In the genomic region with DNA sequence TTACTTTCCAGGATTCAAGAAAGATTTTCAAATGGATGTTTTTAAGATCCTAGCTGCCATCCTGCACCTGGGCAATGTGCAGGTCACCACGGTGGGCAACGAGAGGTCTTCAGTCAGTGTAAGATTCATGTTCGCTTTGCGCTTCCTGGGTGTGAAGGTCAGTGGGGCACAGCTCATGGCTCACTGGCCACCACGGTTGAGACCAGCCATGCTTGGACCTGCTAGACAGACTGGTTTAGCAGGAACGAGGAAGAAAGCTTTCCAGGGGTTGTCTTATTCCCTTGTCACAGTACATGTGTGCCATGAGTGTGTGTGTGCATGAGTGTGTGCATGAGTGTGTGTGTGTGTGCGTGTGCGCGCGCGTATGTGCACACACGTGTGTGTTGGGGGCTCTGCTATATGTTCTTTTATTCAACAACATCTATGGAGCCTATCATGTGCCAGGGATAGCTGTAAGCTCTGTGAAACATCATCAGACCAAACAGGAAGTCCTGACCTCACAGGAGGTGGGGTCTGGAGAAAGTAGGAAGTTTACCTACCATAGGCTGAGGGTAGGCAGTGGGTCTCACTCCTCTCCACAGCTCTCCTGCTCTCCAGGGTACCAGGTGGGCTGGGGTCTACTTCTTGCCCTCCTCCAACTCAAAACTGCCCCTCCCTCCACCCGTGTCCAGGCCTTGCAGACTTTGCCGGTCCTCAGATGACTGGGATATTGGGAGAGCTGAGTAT, we compare ENCODE assay signal across 12 mouse cellular contexts. TPM values are rescaled to one million over a fixed set of nuclear protein-coding genes. Genes with fewer than 3 reads are reported as not detected.
DNase-seq lines count a peak whose midpoint lies in the region; ATAC-seq and TF ChIP-seq lines count a peak whose summit lies in the region.
"Had no signal": no experiment of that assay in that cellular context is flagged by ENCODE, and none has a peak within 500 bp of the region (broad histone marks: within the 10 kb centered on the region; RNA-seq: fewer than 3 reads in every experiment).

No protein-coding gene starts in this region.

- H3K36me3 ChIP-seq in hindbrain, embryonic 13.5 days: no peaks in the 10 kb centered on the region
- H3K36me3 ChIP-seq in hindbrain, embryonic 14.5 days (replicated peaks; ENCODE audit: control insufficient read depth, insufficient read depth): no peaks in the 10 kb centered on the region
- no peaks in the 10 kb centered on the region for H3K36me3 ChIP-seq in MEL (ENCODE audit: control insufficient read depth in 1 of 2, insufficient read depth in 2 of 2, low read length in 2 of 2)
- H3K36me3 ChIP-seq in kidney, embryonic 16.5 days (ENCODE audit: insufficient read depth, low read length): no peaks in the 10 kb centered on the region
- H3K36me3 ChIP-seq: embryonic facial prominence, embryonic 12.5 days; heart, embryonic 13.5 days; neural tube, embryonic 15.5 days had no signal

- H3K4me2 ChIP-seq in hindbrain, embryonic 13.5 days: no peak overlapping the region
- H3K4me2 ChIP-seq in hindbrain, embryonic 14.5 days (replicated peaks): no peak overlapping the region
- H3K4me2 ChIP-seq in kidney, embryonic 16.5 days (replicated peaks; ENCODE audit: low read depth, low read length): no peak overlapping the region
- H3K4me2 ChIP-seq: embryonic facial prominence, embryonic 12.5 days; heart, embryonic 13.5 days; neural tube, embryonic 15.5 days had no signal

- H3K9me3 ChIP-seq in hindbrain, embryonic 13.5 days: no peaks in the 10 kb centered on the region
- no peaks in the 10 kb centered on the region for H3K9me3 ChIP-seq in hindbrain, embryonic 14.5 days (ENCODE audit: control insufficient read depth, low read length)
- H3K9me3 ChIP-seq in MEL (replicated peaks; ENCODE audit: insufficient read depth, low read length): no peaks in the 10 kb centered on the region
- H3K9me3 ChIP-seq in kidney, embryonic 16.5 days (ENCODE audit: low read length): no peaks in the 10 kb centered on the region; the same call in 1 of the 2 replicates
- H3K9me3 ChIP-seq: embryonic facial prominence, embryonic 12.5 days; neural tube, embryonic 15.5 days had no signal

- TF ChIP-seq CTCF in MEL (IDR thresholded peaks at IDR 0.05 in 2 of 3, conservative IDR thresholded peaks at IDR 0.05 in 1 of 3; ENCODE audit: control insufficient read depth in 1 of 3, insufficient read depth in 1 of 3, low read depth in 2 of 3, low read length in 3 of 3, poor library complexity in 1 of 3, severe bottlenecking in 1 of 3): no peak

- peak overlapping the region; percentile 89; the same call in 1 of the 2 replicates for H3K27ac ChIP-seq in hindbrain, embryonic 13.5 days
- no peak overlapping the region for H3K27ac ChIP-seq in hindbrain, embryonic 14.5 days
- H3K27ac ChIP-seq in MEL (ENCODE audit: control insufficient read depth, low read depth, low read length): no peak overlapping the region
- H3K27ac ChIP-seq in kidney, embryonic 16.5 days (ENCODE audit: low read length): peak overlapping the region; percentile 51
- H3K27ac ChIP-seq: embryonic facial prominence, embryonic 12.5 days; heart, embryonic 13.5 days had no signal

- no peak for ATAC-seq in hindbrain, embryonic 13.5 days (ENCODE audit: low FRiP score)
- no peak for ATAC-seq in hindbrain, embryonic 14.5 days (ENCODE audit: low FRiP score)
- ATAC-seq in kidney, embryonic 16.5 days (ENCODE audit: low FRiP score, low TSS enrichment): peak; percentile 32
- ATAC-seq in neutrophil, adult 5-6 weeks (ENCODE audit: extremely low read depth, insufficient number of reproducible peaks, low FRiP score, poor library complexity, severe bottlenecking): peak; percentile 65
- ATAC-seq: forebrain, postnatal 0 days had no signal

- no peak for DNase-seq in hindbrain, embryonic 14.5 days (ENCODE audit: low spot score)
- DNase-seq in MEL (ENCODE audit: low read depth, low spot score): peak; percentile 65
- DNase-seq in heart, postnatal 25 days (ENCODE audit: low spot score): no peak
- no peak for DNase-seq in heart, postnatal 10 days
- DNase-seq in embryo, embryonic 10.5 days (ENCODE audit: low spot score): no peak
- DNase-seq: forebrain, postnatal 0 days had no signal

- no peak overlapping the region for H3K4me3 ChIP-seq in hindbrain, embryonic 13.5 days
- H3K4me3 ChIP-seq in hindbrain, embryonic 14.5 days (replicated peaks; ENCODE audit: low read length): no peak overlapping the region
- no peak overlapping the region for H3K4me3 ChIP-seq in MEL (ENCODE audit: control insufficient read depth in 1 of 2, insufficient read depth in 1 of 2, low read depth in 2 of 2, low read length in 2 of 2)
- H3K4me3 ChIP-seq in kidney, embryonic 16.5 days (ENCODE audit: low read length): no peak overlapping the region
- H3K4me3 ChIP-seq: embryonic facial prominence, embryonic 12.5 days; heart, embryonic 13.5 days; neural tube, embryonic 15.5 days had no signal

- no peak overlapping the region for H3K9ac ChIP-seq in hindbrain, embryonic 13.5 days
- H3K9ac ChIP-seq in hindbrain, embryonic 14.5 days: no peak overlapping the region
- H3K9ac ChIP-seq in MEL (ENCODE audit: control insufficient read depth, low read depth, low read length, poor library complexity, severe bottlenecking): no peak overlapping the region
- H3K9ac ChIP-seq in kidney, embryonic 16.5 days (replicated peaks; ENCODE audit: low read length): no peak overlapping the region
- H3K9ac ChIP-seq: embryonic facial prominence, embryonic 12.5 days; forebrain, postnatal 0 days; heart, embryonic 13.5 days; neural tube, embryonic 15.5 days had no signal

- no peaks in the 10 kb centered on the region for H3K27me3 ChIP-seq in hindbrain, embryonic 13.5 days
- H3K27me3 ChIP-seq in hindbrain, embryonic 14.5 days (ENCODE audit: control insufficient read depth, insufficient read depth, low read length): no peaks in the 10 kb centered on the region
- H3K27me3 ChIP-seq in MEL (ENCODE audit: control insufficient read depth in 1 of 2, insufficient read depth in 2 of 2, low read length in 2 of 2): no peaks in the 10 kb centered on the region
- no peaks in the 10 kb centered on the region for H3K27me3 ChIP-seq in kidney, embryonic 16.5 days (ENCODE audit: insufficient read depth, low read length)
- H3K27me3 ChIP-seq: embryonic facial prominence, embryonic 12.5 days; heart, embryonic 13.5 days; neural tube, embryonic 15.5 days had no signal

- H3K79me2 ChIP-seq in MEL (ENCODE audit: control insufficient read depth, insufficient read depth, low read length, poor library complexity): no peaks in the 10 kb centered on the region

- peaks cover 24% of the 10 kb centered on the region for H3K4me1 ChIP-seq in hindbrain, embryonic 13.5 days (replicated peaks)
- peaks cover 19% of the 10 kb centered on the region for H3K4me1 ChIP-seq in hindbrain, embryonic 14.5 days (replicated peaks; ENCODE audit: control insufficient read depth, insufficient read depth, low read length)
- peaks cover 0 to 7% of the 10 kb centered on the region in 2 experiments; a peak in 2 of 4 replicates for H3K4me1 ChIP-seq in MEL (ENCODE audit: control insufficient read depth in 1 of 2, insufficient read depth in 2 of 2, low read length in 2 of 2)
- peaks cover 37% of the 10 kb centered on the region for H3K4me1 ChIP-seq in kidney, embryonic 16.5 days (ENCODE audit: insufficient read depth, low read length)
- H3K4me1 ChIP-seq: embryonic facial prominence, embryonic 12.5 days had no signal

- TF ChIP-seq RAD21 in MEL (IDR thresholded peaks at IDR 0.05; ENCODE audit: low read depth, low read length): no peak

- intact Hi-C loops in heart, postnatal 25 days (cut with DNase I): no loop called here
- intact Hi-C loops in heart, postnatal 10 days (cut with DNase I): no loop called here

- TF ChIP-seq EP300 in MEL (IDR thresholded peaks at IDR 0.05; ENCODE audit: low read depth in 1 of 2, low read length in 2 of 2): no peak

- 92% methylated on average over 14 of the region's 14 CpGs for WGBS in hindbrain, embryonic 13.5 days
- WGBS in hindbrain, embryonic 14.5 days: 89% methylated on average over 14 of the region's 14 CpGs
- 61% methylated on average over 14 of the region's 14 CpGs for whole genome bisulfite sequencing in kidney, embryonic 16.5 days

- TF ChIP-seq POLR2A in MEL (IDR thresholded peaks at IDR 0.05; ENCODE audit: control insufficient read depth in 1 of 2, insufficient read depth in 1 of 2, low read depth in 1 of 2, low read length in 2 of 2, poor library complexity in 1 of 2): peak in 1 of 2 experiments; percentile 55; a peak in 2 of 4 replicates

TF ChIP-seq in MEL, 35 proteins besides CTCF, POLR2A, EP300 and RAD21:
- peak; percentile 72 for TF ChIP-seq ELF1 (IDR thresholded peaks at IDR 0.05; ENCODE audit: low read depth, low read length)
- TF ChIP-seq MAZ (IDR thresholded peaks at IDR 0.05; ENCODE audit: low read depth, low read length): no peak

RNA-seq across cellular contexts. Expression of a gene that starts 24.2 kb away (rescaled TPM):
- 0.36 and 0.42 TPM in 2 replicates for polyA plus RNA-seq in hindbrain, embryonic 13.5 days (2015; fragmentation: Nextera tagmentation; extraction: Ambion mirVana)
- 0.34 and 0.54 TPM in 2 replicates for polyA plus RNA-seq in hindbrain, embryonic 14.5 days (2014; fragmentation: Nextera tagmentation; extraction: Ambion mirVana)
- 0.03 TPM in 1 of 2 replicates, not detected in the other for total RNA-seq in MEL (2012; rRNA removed)
- under 1 TPM in 1 of 2 experiments, not detected in 1; 0.13 TPM for polyA plus RNA-seq in MEL (2012; ENCODE audit: insufficient read depth in 1 of 2, insufficient read length in 2 of 2, low read depth in 1 of 2, low replicate concordance in 2 of 2, missing spikeins in 1 of 2)
- polyA plus RNA-seq in kidney, embryonic 16.5 days (2015; fragmentation: Nextera tagmentation; extraction: Ambion mirVana): 4.0 and 5.0 TPM in 2 replicates
- total RNA-seq in neutrophil, adult 5-6 weeks (2017): 0.37 and 0.70 TPM in 2 replicates
- total RNA-seq in heart, postnatal 25 days (2021): 1 to 10 TPM; 5.6 to 7.1 TPM
- 1 to 10 TPM; 3.4 to 4.9 TPM for total RNA-seq in heart, postnatal 10 days (2021)

RNA-seq across cellular contexts. Expression of a gene that starts 50.1 kb away (rescaled TPM):
- polyA plus RNA-seq in hindbrain, embryonic 13.5 days (2015; fragmentation: Nextera tagmentation; extraction: Ambion mirVana): 58.3 and 60.5 TPM in 2 replicates
- 89.7 and 94.9 TPM in 2 replicates for polyA plus RNA-seq in hindbrain, embryonic 14.5 days (2014; fragmentation: Nextera tagmentation; extraction: Ambion mirVana)
- total RNA-seq in MEL (2012; rRNA removed): 4.0 and 4.2 TPM in 2 replicates
- 1 to 10 TPM in 1 of 2 experiments, not detected in 1; 6.5 TPM for polyA plus RNA-seq in MEL (2012; ENCODE audit: insufficient read depth in 1 of 2, insufficient read length in 2 of 2, low read depth in 1 of 2, low replicate concordance in 2 of 2, missing spikeins in 1 of 2)
- 30.3 and 30.9 TPM in 2 replicates for polyA plus RNA-seq in kidney, embryonic 16.5 days (2015; fragmentation: Nextera tagmentation; extraction: Ambion mirVana)
- total RNA-seq in neutrophil, adult 5-6 weeks (2017): 0.70 and 2.5 TPM in 2 replicates
- total RNA-seq in heart, postnatal 25 days (2021): 10 to 100 TPM; 25.0 to 26.5 TPM
- 10 to 100 TPM; 32.8 to 33.3 TPM for total RNA-seq in heart, postnatal 10 days (2021)

Comparison
In these comparisons a context has a peak if more than half of its experiments do, and no peak if none do; other contexts are left out.
1. H3K27ac ChIP-seq: peak in hindbrain, embryonic 13.5 days (single experiment) and kidney, embryonic 16.5 days (single experiment); none in hindbrain, embryonic 14.5 days (single experiment) and MEL (single experiment).
2. ATAC-seq: peak in kidney, embryonic 16.5 days (single experiment) and neutrophil, adult 5-6 weeks (single experiment); none in hindbrain, embryonic 13.5 days (single experiment) and hindbrain, embryonic 14.5 days (single experiment).